Mouse (Mus musculus): ENCODE measurements around the gene Mettl24.
"Not testable (repeated sequence)": the region's sequence is repeated elsewhere in the genome, so short reads cannot be mapped to it uniquely, and the experiment has no call there.

Mettl24 gene

DNA sequence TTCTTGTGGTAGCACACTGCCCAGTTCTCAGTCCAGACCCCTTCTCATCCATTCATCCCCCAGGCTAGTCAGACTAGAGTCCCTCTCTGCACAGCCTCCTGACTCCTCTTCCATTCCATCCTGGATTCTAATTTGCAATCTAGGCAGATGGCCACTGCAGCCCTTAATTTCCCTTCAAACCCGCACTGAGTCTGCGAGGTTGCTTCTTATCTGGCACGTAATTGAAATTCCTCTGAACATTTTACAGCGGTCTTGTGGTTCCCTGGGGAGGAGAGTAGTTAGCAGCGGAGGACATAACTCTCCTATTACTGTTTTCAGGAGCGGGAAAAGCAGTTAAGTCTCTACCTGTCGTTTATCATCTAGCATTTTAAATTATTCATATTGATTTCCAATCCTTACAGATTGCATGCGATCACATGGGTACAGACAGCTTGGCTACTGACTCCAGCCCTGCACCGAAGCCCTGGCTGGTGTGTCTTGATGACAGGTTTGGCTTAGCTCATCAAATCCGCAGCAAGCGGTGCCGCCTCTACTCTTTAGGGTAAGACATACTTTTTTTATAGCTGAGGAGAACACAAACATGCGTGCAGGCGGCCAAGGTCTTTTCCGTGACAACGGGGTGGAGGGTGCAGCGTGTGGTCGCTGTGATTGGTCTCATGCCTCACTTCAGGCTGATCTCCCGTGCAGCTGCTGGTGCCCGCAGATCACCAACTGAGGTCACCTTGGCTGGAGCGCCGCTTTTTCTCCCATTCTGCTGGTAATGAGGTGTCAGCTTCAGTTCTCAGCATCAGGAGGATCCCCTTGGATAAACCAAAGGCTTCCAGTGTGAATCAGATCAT lies 54.4 kb downstream of the Mettl24 start:
- DNase-seq (ENCODE audit: low spot score), result no peak

DNA sequence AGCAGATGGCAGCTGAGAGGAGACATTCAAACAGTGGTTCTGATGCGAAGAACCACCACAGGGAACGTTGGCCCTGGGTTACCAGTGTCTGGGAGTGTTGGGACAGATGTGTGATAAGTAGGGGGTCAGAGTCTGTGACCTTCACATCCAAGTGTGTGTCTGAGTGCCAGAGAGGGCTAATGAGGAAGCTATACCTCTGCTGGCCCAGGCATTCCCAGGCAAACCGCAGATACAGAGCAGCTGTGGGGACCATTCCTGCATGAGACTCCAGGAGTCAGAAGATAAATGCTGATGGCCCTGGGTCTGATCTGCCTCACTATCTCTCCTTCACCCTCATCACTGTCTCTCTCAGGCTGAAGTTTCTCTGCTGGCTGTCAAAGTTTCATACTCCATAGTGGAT lies 57.6 kb downstream of the Mettl24 start:
- DNase-seq (ENCODE audit: low spot score), result no peak

DNA sequence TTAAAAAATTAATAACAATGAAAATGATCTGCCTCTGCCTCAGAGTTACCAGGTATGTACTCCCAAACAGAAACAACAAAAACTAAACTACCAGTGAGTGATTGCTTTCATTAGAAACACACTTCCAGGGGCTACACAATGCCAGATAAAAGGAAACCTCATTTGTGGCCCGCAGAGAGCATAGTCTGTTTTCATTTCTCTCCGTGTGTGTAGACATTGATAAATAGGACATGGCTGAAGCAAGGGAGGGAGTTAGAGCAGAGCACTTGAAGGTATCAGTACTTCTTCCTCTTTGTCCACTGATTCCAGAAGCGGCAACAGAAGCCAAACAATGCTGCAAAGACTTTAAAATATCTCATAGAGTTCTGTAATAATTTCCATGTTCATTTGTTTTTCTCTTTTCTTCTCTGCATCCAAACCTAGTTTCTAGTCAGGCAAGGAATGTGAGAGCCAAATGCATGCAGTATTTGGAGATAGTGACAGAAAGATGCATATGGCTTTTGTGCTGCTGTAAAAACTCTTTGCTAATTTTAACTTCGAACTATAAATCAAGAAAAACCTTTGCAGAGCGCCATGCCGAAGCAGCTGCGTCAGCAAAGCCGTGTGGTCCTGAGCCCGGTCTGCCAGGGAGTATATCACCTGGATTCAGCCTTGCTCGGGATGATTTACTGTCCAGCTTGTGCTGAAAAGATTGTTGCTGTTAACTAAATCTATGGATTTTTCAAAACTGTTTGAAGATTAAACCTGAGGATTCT lies 67.4 kb downstream of the Mettl24 start:
- no peak for DNase-seq (ENCODE audit: low spot score)

DNA sequence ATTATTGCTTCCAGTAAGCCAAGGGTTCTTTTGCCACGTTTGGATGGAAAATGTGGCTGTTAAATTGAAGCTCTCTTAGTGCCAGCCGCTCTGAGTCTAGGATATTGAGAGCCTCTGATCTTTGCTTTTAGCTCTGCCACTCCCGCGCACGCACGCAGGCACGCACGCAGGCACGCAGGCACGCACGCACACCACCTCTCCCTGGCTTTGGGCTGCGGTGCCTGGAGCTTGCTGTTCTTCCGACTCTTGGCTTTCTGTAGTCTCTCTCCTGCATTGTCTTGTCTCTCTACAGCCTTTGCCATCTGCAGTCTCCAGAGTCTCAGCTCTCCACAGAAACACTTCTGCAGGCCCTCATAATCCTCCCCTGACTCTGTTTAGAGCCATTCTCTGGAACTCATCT lies 68.1 kb downstream of the Mettl24 start:
- no peak for DNase-seq (ENCODE audit: low spot score)

DNA sequence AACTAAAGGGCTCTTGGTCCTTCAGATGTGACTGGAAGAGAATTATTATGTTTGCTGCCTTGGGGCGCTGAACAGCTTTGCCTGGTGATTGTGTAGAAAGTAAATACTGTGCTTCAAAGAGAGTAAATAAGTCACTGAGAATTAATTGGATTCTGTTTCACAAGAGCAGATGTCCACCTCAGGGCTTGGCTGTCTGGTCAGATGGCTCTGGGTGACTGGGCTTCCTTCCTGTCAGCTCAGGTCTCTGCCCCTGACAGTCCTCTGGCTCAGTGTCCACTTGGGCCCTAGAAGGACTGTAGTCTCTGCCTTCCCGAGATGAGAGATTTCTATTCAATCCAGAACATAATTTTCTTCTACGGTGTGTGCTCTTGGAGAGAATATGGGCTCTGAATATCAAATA lies 70.0 kb downstream of the Mettl24 start:
- DNase-seq (ENCODE audit: low spot score), result no peak

DNA sequence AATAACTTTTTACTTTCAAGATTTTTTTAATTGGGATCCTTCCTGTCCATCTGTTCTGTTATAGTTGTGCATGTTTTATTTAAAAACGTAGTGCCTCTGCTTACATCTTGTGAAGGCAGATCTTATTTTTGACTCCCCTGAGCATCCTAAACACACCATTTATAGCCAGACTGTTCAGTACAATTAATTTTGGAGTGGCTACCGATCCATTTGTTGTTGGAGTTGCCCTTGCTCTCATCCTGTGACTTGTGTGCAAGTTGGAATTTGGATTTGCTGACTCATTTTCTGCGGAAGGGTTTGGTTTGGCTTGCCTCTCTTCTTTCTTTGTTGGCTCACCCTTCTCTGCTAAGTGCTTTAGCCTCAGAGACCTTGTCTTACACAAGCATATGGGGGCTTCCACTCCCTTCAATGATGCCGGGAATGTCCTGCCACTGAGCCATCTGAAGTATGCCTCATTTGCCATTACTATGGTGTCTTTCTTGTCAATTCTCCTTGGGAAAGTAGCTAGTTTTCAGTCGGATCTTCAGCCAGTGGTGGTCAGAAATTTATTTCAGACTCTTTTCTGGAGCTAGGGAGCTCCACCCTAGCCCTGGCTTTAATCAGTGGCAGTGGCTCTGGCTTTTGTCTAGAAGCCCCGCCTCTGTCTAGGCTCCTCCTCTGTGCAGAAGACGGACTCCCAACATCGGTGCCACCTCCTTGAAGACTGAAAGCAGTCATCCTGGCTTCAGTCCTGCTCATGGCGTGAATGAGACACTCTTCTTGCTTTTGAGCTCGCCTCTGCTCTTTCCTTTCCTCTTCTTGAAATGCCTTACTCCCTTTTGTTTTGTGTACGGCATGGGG lies 75.3 kb downstream of the Mettl24 start:
- DNase-seq (ENCODE audit: low spot score), result no peak

DNA sequence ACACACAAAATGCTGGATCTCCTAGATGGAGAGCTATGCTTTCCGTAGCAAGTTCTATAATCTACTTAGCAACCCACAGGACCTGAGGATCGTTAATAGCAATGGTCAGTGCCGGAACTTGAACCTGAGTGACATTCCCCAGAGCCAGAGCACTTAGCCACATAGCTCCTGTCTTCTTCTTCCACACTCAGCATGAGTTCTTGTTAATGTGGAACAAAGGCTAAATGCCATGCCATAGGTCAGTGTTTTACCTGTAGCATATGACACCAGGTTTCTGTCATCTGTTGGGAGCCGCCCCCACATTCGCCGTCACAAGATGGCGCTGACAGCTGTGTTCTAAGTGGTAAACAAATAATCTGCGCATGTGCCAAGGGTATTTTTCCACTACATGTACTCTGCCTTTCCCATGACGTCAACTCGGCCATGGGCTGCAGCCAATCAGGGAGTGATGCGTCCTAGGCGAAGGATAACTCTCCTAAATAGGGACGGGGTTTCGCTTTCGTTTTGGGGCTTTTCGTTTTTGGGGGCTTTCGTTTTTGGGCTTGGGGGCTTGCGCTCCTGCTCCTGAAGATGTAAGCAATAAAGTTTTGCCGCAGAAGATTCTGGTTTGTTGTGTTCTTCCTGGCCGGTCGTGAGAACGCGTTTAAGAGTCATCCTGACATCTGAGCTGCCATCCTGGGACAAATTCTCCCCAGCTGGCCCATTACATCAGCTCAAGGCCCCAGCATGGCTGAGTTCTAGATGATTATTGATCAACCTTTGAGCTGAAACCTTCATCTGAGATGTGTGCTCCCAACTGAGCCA lies 76.5 kb downstream of the Mettl24 start:
- DNase-seq (ENCODE audit: low spot score), result not testable (repeated sequence)

DNA sequence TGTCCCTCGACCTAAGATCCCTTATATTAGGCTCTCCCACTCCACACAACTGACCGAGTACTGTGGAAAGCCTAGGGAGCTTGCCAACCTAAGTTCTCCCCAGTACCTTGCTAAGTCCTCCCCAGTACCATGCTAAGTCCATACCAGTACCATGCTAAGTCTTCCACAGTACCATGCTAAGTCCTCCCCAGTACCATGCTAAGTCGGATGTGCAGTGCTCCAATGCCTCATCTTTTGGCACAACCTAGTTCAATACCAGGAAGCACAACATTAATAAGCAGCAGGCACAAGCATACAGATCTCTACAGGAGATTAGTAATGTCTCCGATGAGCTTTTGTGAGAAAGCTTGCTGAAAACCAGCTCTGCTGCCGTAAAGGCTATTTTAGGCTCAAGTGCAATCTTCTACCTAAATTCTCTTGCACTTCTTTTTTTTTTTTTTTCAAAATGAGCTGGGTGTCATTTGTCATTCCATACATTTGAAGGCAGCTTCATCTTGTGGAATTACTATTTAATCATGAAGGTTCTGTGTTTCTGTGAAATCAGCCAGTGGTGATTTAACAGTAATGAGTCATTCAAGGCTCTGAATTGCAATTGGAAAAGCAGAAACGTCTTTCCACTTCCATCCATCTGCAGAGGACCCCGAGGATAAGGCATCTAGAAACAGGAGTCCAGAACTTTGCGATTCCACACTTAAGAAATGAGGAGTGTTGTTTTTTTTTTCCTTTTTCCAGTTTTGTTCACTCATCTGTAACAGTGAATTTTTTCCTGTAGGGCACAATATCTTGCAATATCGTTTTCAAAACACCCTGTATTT lies 77.3 kb downstream of the Mettl24 start:
- no peak for DNase-seq (ENCODE audit: low spot score)

DNA sequence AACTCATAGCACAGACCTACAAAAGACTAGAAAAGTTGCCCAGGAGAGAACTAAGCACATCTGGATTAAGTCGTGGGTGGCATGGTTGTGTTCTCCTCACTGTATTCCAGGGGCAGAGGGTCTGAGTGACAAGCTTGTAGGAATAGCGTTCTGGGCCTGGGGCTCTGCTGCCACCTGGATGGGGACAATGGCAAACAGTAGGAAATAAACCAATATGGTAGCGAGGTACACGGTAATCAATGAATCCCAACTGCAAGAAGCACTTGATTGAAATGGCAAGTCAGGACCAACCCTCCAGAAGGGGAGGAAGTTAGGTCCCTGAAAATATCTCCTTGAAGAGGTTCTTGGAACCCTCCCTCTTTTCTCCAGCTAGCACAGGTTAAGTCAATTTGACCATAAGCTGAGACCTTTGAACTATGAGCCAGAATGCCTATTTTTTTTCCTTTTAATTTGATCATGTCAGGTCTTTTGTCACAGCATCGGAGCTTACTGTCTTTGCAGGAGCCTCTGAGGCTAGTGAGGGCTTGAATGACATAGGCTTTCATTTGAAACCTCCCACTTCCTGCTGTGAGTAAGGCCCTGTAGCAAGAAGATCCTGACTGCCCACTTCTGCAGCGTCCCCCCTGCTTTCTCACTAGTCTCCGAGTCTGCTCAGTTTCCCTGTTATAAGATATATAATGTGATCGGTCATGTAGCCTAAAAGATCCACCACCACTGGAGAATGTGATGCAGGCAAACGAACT lies 78.1 kb downstream of the Mettl24 start:
- DNase-seq (ENCODE audit: low spot score), result no peak

DNA sequence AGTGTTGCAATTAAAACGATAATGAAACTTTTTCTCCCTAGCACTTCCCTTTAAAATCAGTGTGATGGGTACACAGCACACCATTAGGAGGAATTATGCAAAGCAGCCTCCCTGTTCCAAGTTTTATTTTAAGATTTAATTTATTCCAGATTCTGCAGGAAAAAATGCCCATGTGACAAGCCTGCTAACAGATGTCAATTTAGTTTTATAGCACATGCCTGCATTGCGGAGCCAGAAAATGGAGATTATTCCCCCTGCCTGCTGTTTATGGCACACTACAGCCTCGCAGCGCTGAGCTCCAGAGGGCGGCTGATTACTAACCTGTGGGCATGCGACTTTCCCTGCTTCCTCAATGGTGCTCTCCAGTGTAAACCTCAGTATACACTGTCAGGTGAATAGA lies 79.5 kb downstream of the Mettl24 start:
- no peak for DNase-seq (ENCODE audit: low spot score)

DNA sequence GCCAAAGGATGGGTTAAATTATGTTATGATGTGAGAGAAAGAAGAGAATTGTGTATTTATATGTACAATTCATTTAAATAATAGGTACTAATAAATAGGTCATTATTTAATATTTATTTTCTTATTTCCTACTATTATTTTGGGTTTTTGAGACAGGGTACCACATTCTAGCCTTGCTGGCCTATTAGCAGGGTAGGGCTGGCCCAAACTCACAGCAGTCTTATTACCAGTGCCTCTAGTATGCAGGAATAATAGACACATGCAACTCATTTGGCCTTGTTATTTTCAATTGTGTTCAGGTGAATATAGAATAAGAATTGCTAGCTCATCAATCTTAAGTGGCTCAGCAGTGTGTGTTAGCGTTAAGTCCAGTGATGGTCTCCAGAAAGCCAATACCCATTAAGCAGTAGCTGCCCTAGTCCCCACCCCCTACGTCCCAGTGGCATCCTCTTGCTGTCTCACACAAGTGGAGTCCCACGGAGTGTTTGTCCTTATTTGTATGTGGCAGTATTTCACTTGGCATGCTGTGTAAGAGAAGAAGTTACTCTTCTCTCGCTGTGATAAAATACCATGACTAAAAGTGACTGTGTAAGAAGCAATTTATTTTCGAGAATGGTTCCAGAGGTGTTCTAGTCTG lies 80.1 kb downstream of the Mettl24 start:
- no peak for DNase-seq (ENCODE audit: low spot score)

DNA sequence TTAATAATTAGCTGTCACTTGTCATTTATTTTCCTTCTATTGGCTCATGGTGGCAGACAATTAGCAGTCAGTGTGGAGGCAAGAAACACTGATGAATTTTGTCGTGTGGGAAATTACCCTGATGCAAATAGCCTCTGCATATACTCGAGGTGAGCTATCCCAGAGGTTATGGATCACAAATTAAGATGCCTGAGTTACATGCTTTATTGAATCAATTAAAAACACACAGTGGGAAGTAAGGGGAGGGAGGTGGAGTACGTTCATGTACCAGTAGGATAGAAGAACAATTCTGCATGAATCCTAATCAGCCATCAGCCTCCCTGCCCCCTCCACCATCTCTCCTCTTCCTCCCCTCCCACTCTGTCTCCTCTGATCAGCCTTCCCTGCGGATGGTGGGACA lies 89.2 kb downstream of the Mettl24 start:
- no peak for DNase-seq (ENCODE audit: low spot score)

DNA sequence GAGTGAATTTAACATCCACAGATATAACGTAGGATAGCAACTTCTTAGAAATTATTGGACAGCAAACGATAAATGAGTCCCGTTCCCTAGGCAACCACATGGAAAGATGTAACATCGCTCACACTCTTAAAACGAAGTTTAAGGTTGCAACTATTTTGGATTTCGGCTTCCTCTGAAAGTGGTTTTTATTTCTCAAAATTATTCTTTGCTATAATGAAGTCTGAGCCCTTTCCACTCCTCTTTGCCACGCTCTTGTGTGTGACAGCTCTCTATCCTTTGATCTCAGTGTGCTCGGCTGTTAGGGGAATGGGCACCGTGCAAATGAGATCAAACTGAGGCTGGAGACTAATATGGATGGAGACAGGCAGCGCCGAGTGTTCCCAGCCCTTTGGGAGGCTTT lies 92.1 kb downstream of the Mettl24 start:
- DNase-seq (ENCODE audit: low spot score), result no peak

DNA sequence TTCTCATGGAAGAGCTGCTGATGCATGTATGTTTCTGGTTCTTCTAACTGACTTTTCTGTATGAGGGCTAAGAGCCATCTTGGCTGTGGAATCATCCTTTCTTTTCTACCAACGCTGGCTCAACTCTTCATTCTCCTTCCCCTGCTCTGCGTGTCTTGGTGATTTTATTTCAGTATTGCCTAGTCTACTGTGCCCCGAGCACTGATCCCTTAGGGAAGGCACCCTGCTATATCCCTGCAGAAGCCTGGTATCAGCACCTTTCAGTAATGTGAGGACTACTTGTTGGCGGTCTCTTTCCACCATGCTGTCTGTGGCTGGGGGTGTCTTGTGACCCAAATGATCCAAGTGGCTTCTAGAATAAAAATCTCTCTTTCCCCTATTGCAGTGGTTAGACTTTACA lies 92.6 kb downstream of the Mettl24 start:
- no peak for DNase-seq (ENCODE audit: low spot score)

DNA sequence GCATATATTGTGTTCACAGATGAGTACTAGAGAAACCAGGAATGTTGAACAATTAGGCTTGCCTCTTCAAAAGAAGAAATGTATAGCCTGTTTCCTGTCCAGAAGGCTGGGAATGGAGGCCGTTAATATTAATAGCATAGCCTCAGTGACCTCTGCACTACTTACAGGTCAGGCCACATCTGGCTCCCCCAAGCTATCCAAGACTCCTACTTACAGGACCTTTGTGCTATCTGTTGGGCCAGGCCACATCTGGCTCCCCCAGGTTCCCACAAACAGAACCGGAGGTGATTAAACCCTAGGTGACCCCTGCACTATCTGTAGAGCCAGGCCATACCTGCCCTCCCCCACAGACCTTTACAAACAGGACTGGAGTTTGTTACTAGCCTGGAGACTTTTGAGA lies 94.1 kb downstream of the Mettl24 start:
- DNase-seq (ENCODE audit: low spot score), result no peak

DNA sequence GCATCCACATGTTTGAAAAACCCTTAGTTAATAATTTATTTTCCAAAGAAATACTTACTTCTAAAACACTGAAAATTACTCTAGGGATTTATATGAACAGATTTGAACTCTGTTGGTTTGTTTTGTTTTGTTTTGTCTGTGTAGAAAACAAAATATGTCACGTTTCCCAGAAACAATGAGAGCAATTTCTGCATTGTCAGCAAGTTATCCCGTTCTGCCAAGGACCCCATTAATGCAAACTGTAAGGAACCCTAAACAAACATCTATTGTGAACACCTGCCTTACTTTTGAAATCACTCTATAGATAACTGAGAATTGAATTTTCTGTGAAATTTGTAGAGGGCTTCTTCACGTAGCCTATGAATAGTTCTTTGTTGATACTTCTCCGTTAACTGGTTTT lies 95.4 kb downstream of the Mettl24 start:
- no peak for DNase-seq (ENCODE audit: low spot score)

DNA sequence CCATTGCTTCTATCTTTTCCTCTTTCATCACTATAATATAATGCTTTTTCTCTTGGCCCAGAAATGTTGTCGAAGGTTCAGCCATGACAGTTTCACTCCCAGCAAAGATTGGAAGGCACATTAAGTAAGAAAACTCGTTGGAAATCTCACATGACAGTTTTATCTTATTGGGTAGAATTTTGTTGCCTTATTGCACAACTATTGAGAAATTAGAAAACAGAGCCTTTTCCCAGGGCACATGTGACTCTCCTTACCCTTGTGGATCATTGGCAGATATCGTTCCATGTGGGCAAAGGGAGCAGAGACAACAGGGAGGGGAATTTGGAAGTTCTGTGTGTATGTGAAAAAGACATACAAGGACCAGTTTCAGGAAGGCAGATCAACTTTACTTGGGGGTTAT lies 107.3 kb downstream of the Mettl24 start:
- no peak for DNase-seq (ENCODE audit: low spot score)

DNA sequence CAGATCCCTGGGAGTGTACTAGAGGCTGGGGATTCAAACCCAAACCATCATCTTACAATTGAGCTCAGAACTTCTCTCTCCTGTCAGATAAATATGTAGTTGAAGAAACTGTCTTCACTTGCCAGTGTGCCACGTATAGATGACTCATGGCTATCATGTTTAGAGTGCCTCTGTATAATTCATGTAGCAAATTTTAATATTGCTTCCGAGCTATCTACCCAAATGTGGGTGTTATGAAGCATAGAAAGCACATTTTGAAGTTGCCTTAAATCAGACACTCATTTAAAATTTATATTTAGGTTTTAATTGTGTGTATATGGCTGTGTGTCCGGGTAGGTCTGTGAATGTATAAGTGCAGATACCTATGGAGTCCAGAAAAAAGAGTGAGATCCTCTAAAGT lies 109.0 kb downstream of the Mettl24 start:
- DNase-seq (ENCODE audit: low spot score), result no peak

DNA sequence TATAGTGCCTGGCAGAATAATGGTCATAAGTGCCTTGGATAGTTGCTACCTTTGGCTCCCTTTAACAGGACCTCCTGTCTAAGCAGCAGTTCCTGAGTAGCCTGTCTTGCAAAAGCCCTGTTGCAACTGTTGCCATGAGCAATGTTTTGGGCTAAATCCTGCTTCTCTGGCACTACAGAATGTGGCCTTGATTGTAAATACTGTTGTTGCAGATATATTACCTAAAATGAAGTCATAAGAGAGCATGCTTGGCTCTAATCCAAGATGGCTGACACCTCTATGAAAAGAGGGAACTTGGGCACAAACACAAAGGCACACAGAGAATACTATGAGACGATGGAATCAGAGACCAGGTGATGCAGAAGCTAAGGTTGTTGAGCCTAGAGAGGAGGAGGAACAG lies 122.1 kb downstream of the Mettl24 start:
- DNase-seq (ENCODE audit: low spot score), result no peak

DNA sequence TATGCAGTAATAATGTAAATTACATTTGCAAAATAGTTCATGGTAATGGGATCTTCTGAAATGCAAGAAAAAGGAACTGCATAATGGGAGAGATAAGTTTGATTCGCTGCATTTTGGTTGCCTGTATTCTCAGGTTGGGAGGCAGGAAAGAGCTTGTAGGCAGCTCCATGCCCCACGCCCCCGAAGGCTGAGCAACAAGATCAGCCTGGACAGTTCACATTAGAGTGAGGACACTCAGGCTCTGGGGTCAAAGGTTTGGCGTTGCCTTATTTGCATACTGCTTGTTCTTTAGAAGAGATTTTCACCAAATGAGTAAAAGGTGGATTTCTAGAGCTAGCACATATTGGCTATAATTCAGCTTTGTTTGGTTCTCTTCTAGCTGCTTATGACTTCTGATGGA lies 123.1 kb downstream of the Mettl24 start:
- no peak for DNase-seq (ENCODE audit: low spot score)
